Mouse (Mus musculus) brown adipose tissue, adult 24 weeks (tissue): ENCODE results near the gene Eef1akmt1. TPM values are rescaled to one million over a fixed set of nuclear protein-coding genes. Genes with fewer than 3 reads are reported as not detected.
A peak's percentile ranks its signal among the peaks of the same experiment; 100 is the strongest.

Source experiments
- H3K27ac ChIP-seq: fragments of 200-500 bp; replicated peaks from 2 replicates; pipeline ENCODE4 v1.5.1; 2012; ENCODE audit warnings: low read depth, mild to moderate bottlenecking, low read length
- H3K4me1 ChIP-seq: fragments of 200-500 bp; 2 replicates; pipeline ENCODE4 v1.6.1; 2012; ENCODE audit warnings: low read length, mixed read lengths; ENCODE audit not compliant: control insufficient read depth, insufficient read depth, insufficient read length
- H3K4me3 ChIP-seq: fragments of 200-500 bp; 2 replicates; pipeline ENCODE4 v1.5.1; 2012; ENCODE audit warnings: low read depth, mild to moderate bottlenecking, low read length, moderate library complexity; ENCODE audit not compliant: insufficient read depth
- polyA plus RNA-seq: library from polyadenylated mRNA; stranded (reverse); fragments of >200 nt; gene quantifications from 2 replicates; pipeline ENCODE4 v1.2.4, GENCODE M21; 2012; ENCODE audit not compliant: missing spikeins, insufficient read depth, insufficient read length

The Eef1akmt1 gene
- 44.9 and 48.9 TPM in 2 replicates for polyA plus RNA-seq

- Histone ChIP-seq H3K4me3 (peak within 1 kb of the TSS; percentile 86), H3K4me1 (no peaks in the 10 kb centered on the region; the same call in 1 of the 2 replicates), H3K27ac (peak within 1 kb of the TSS; percentile 76)
These were observed at the start of gene Eef1akmt1 for GRCm38 (mm10) chr14:57571155-57572133. TSS of gene Eef1akmt1 (minus strand) at chr14:57571612.

GRCm38 (mm10) chr14:57620598-57621236 is 49.3 kb upstream of the Eef1akmt1 start:
- H3K4me3 ChIP-seq: no peak overlapping the region
- no peaks in the 10 kb centered on the region for H3K4me1 ChIP-seq
- no peak overlapping the region for H3K27ac ChIP-seq

GRCm38 (mm10) chr14:57619487-57619886 is 48.1 kb upstream of the Eef1akmt1 start:
- Histone ChIP-seq H3K4me1 (no peaks in the 10 kb centered on the region), H3K27ac (no peak overlapping the region), H3K4me3 (no peak overlapping the region)

GRCm38 (mm10) chr14:57617675-57618074 is 46.3 kb upstream of the Eef1akmt1 start:
- H3K4me3 ChIP-seq: no peak overlapping the region
- no peaks in the 10 kb centered on the region for H3K4me1 ChIP-seq
- no peak overlapping the region for H3K27ac ChIP-seq

- Histone ChIP-seq H3K4me3 (no peak overlapping the region), H3K4me1 (no peaks in the 10 kb centered on the region), H3K27ac (no peak overlapping the region)
These were observed 45.0 kb upstream of the Eef1akmt1 start for GRCm38 (mm10) chr14:57616339-57616965.

- Histone ChIP-seq H3K27ac (no peak overlapping the region), H3K4me1 (no peaks in the 10 kb centered on the region), H3K4me3 (no peak overlapping the region)
These were observed 44.4 kb upstream of the Eef1akmt1 start for GRCm38 (mm10) chr14:57615828-57616227.

- Histone ChIP-seq H3K4me1 (no peaks in the 10 kb centered on the region), H3K4me3 (no peak overlapping the region), H3K27ac (no peak overlapping the region)
These were observed 39.6 kb upstream of the Eef1akmt1 start for GRCm38 (mm10) chr14:57611034-57611433.

GRCm38 (mm10) chr14:57609816-57610329 is 38.5 kb upstream of the Eef1akmt1 start:
- Histone ChIP-seq H3K4me1 (no peaks in the 10 kb centered on the region), H3K4me3 (no peak overlapping the region), H3K27ac (no peak overlapping the region)

GRCm38 (mm10) chr14:57607500-57607899 is 36.1 kb upstream of the Eef1akmt1 start:
- Histone ChIP-seq H3K27ac (no peak overlapping the region), H3K4me3 (no peak overlapping the region), H3K4me1 (no peaks in the 10 kb centered on the region)

GRCm38 (mm10) chr14:57606663-57607365 is 35.4 kb upstream of the Eef1akmt1 start:
- Histone ChIP-seq H3K27ac (no peak overlapping the region), H3K4me3 (no peak overlapping the region), H3K4me1 (no peaks in the 10 kb centered on the region)

GRCm38 (mm10) chr14:57593279-57593678 is 21.9 kb upstream of the Eef1akmt1 start:
- Histone ChIP-seq H3K4me1 (no peaks in the 10 kb centered on the region), H3K4me3 (no peak overlapping the region), H3K27ac (no peak overlapping the region)

- Histone ChIP-seq H3K4me1 (no peaks in the 10 kb centered on the region), H3K27ac (no peak overlapping the region), H3K4me3 (no peak overlapping the region)
These were observed 20.4 kb upstream of the Eef1akmt1 start for GRCm38 (mm10) chr14:57591830-57592229.

GRCm38 (mm10) chr14:57576364-57577060 is 5.1 kb upstream of the Eef1akmt1 start:
- Histone ChIP-seq H3K27ac (no peak overlapping the region), H3K4me3 (no peak overlapping the region), H3K4me1 (no peaks in the 10 kb centered on the region)
